Mouse (Mus musculus): Measurements from ENCODE around the gene Sept7. TPM values are rescaled to one million over a fixed set of nuclear protein-coding genes. Genes with fewer than 3 reads are reported as not detected.
A peak's percentile ranks its signal among the peaks of the same experiment; 100 is the strongest.

The Sept7 gene
- total and polyA plus RNA-seq, 2 experiments from 2014 or later, result 126 to 215 TPM

DNA sequence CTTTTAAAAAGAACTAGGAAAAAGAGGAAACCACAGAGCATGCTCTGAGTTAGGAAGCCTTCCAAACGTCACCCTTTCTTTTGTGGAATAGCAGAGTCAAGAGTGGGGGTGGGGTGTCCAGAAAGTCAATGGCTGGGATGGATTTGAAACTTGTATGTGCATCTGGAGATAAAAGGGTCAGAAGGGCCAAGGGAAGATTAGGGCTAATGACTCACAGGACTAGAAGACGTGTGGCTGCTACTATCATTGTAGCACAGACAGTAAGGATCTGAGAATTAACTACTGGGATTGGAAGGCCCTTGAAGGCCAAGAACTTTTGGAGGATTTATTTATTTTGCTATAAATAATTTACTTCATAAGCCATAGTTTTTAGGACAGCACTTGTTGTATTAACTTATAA, 36.0 kb upstream of the Sept7 start:
- TF ChIP-seq EP300 (IDR thresholded peaks at IDR 0.05; ENCODE audit: low read depth) (no peak), CTCF (IDR thresholded peaks at IDR 0.05; ENCODE audit: low read depth) (no peak)
- peaks cover 27% of the 10 kb centered on the region; the same call in 1 of the 2 replicates for H3K4me1 ChIP-seq (ENCODE audit: control insufficient read depth, insufficient read depth)
- H3K27ac ChIP-seq (ENCODE audit: low read depth), result no peak overlapping the region
- H3K4me2 ChIP-seq (ENCODE audit: low read depth, low read length), result no peak overlapping the region
- H3K9ac ChIP-seq (replicated peaks; ENCODE audit: low read depth, low read length), result no peak overlapping the region
- DNase-seq (ENCODE audit: low spot score), result no peak
- no peak overlapping the region for H3K4me3 ChIP-seq (ENCODE audit: low read depth, low read length)
- ATAC-seq (ENCODE audit: insufficient read depth, low read depth), result no peak
- H3K9me3 ChIP-seq (replicated peaks; ENCODE audit: control insufficient read depth, low read length), result no peaks in the 10 kb centered on the region
- H3K36me3 ChIP-seq (replicated peaks; ENCODE audit: control insufficient read depth, insufficient read depth, low read length), result no peaks in the 10 kb centered on the region
- WGBS, result 32% methylated on average over 2 of the region's 2 CpGs
- H3K27me3 ChIP-seq (ENCODE audit: control insufficient read depth, insufficient read depth, low read length), result no peaks in the 10 kb centered on the region

GRCm38 (mm10) chr9:25218954-25219353, 33.3 kb upstream of the Sept7 start:
- Histone ChIP-seq H3K9ac (replicated peaks; ENCODE audit: low read depth, low read length) (no peak overlapping the region), H3K36me3 (replicated peaks; ENCODE audit: control insufficient read depth, insufficient read depth, low read length) (no peaks in the 10 kb centered on the region), H3K9me3 (replicated peaks; ENCODE audit: control insufficient read depth, low read length) (no peaks in the 10 kb centered on the region), H3K4me1 (ENCODE audit: control insufficient read depth, insufficient read depth) (peaks cover 21% of the 10 kb centered on the region; the same call in 1 of the 2 replicates), H3K27ac (ENCODE audit: low read depth) (peak overlapping the region; percentile 61), H3K4me3 (ENCODE audit: low read depth, low read length) (no peak overlapping the region), H3K27me3 (ENCODE audit: control insufficient read depth, insufficient read depth, low read length) (no peaks in the 10 kb centered on the region), H3K4me2 (ENCODE audit: low read depth, low read length) (no peak overlapping the region)
- DNase-seq (ENCODE audit: low spot score), result no peak
- 58% methylated on average over 3 of the region's 3 CpGs for WGBS
- no peak for ATAC-seq (ENCODE audit: insufficient read depth, low read depth)
- TF ChIP-seq EP300 (IDR thresholded peaks at IDR 0.05; ENCODE audit: low read depth), result no peak
- no peak for TF ChIP-seq CTCF (IDR thresholded peaks at IDR 0.05; ENCODE audit: low read depth)

GRCm38 (mm10) chr9:25219882-25220281, 32.4 kb upstream of the Sept7 start:
- Histone ChIP-seq H3K4me2 (ENCODE audit: low read depth, low read length) (no peak overlapping the region), H3K36me3 (replicated peaks; ENCODE audit: control insufficient read depth, insufficient read depth, low read length) (no peaks in the 10 kb centered on the region), H3K4me3 (ENCODE audit: low read depth, low read length) (no peak overlapping the region), H3K9me3 (replicated peaks; ENCODE audit: control insufficient read depth, low read length) (no peaks in the 10 kb centered on the region), H3K4me1 (ENCODE audit: control insufficient read depth, insufficient read depth) (peaks cover 18% of the 10 kb centered on the region; the same call in 1 of the 2 replicates), H3K9ac (replicated peaks; ENCODE audit: low read depth, low read length) (no peak overlapping the region), H3K27me3 (ENCODE audit: control insufficient read depth, insufficient read depth, low read length) (no peaks in the 10 kb centered on the region), H3K27ac (ENCODE audit: low read depth) (peak overlapping the region; percentile 61)
- 28% methylated on average over 5 of the region's 5 CpGs for WGBS
- TF ChIP-seq EP300 (IDR thresholded peaks at IDR 0.05; ENCODE audit: low read depth), result no peak
- TF ChIP-seq CTCF (IDR thresholded peaks at IDR 0.05; ENCODE audit: low read depth), result no peak
- DNase-seq (ENCODE audit: low spot score) (no peak), ATAC-seq (ENCODE audit: insufficient read depth, low read depth) (peak; percentile 33; the same call in 1 of the 2 replicates)

DNA sequence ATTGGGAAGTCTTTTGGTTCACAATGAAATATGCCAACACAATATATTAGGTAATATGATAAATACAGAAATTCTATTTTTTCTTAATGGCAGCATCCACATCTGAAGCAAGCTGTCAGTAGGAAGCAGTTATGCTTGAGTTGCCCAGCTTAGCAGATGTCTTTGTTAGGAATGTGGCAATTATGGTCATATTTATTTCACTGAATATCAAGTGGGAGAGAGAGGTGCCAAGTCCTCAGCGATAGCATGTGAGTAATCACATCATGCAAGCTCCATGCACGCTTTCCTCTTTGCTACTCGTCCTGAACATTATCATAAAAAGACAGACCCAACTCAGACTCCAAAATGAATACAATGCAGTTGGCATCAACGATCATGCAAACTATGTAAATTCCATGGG, 27.3 kb upstream of the Sept7 start:
- DNase-seq (ENCODE audit: low spot score), result no peak
- Histone ChIP-seq H3K4me1 (ENCODE audit: control insufficient read depth, insufficient read depth) (0 out of 2 replicates have a peak, but pooled peaks cover under 1% of the 10 kb centered on the region), H3K4me3 (ENCODE audit: low read depth, low read length) (no peak overlapping the region), H3K27ac (ENCODE audit: low read depth) (no peak overlapping the region), H3K4me2 (ENCODE audit: low read depth, low read length) (no peak overlapping the region), H3K27me3 (ENCODE audit: control insufficient read depth, insufficient read depth, low read length) (no peaks in the 10 kb centered on the region), H3K9ac (replicated peaks; ENCODE audit: low read depth, low read length) (no peak overlapping the region), H3K36me3 (replicated peaks; ENCODE audit: control insufficient read depth, insufficient read depth, low read length) (no peaks in the 10 kb centered on the region), H3K9me3 (replicated peaks; ENCODE audit: control insufficient read depth, low read length) (no peaks in the 10 kb centered on the region)
- 71% methylated on average over 4 of the region's 4 CpGs for WGBS
- TF ChIP-seq CTCF (IDR thresholded peaks at IDR 0.05; ENCODE audit: low read depth) (no peak), EP300 (IDR thresholded peaks at IDR 0.05; ENCODE audit: low read depth) (no peak)
- no peak for ATAC-seq (ENCODE audit: insufficient read depth, low read depth)

- Histone ChIP-seq H3K9me3 (replicated peaks; ENCODE audit: control insufficient read depth, low read length) (no peaks in the 10 kb centered on the region), H3K4me2 (ENCODE audit: low read depth, low read length) (no peak overlapping the region), H3K9ac (replicated peaks; ENCODE audit: low read depth, low read length) (no peak overlapping the region), H3K36me3 (replicated peaks; ENCODE audit: control insufficient read depth, insufficient read depth, low read length) (no peaks in the 10 kb centered on the region), H3K27ac (ENCODE audit: low read depth) (no peak overlapping the region), H3K4me3 (ENCODE audit: low read depth, low read length) (no peak overlapping the region), H3K27me3 (ENCODE audit: control insufficient read depth, insufficient read depth, low read length) (no peaks in the 10 kb centered on the region), H3K4me1 (ENCODE audit: control insufficient read depth, insufficient read depth) (no peaks in the 10 kb centered on the region)
- 78% methylated on average over 6 of the region's 6 CpGs for WGBS
- DNase-seq (ENCODE audit: low spot score) (no peak), ATAC-seq (ENCODE audit: insufficient read depth, low read depth) (no peak)
- TF ChIP-seq EP300 (IDR thresholded peaks at IDR 0.05; ENCODE audit: low read depth) (no peak), CTCF (IDR thresholded peaks at IDR 0.05; ENCODE audit: low read depth) (no peak)
Measured at GRCm38 (mm10) chr9:25229740-25230139, 22.5 kb upstream of the Sept7 start.

Measured in heart, postnatal 0 days (tissue).